Mouse (Mus musculus) midbrain, postnatal 0 days (tissue): ENCODE measurements around the gene Fbxo2. TPM values are rescaled to one million over a fixed set of nuclear protein-coding genes. Genes with fewer than 3 reads are reported as not detected.

Source experiments
- ATAC-seq: fragments of 200-750 bp; cut with Nextera tagmentation; 2 replicates; pipeline ENCODE4 v1.8.0; 2017; ENCODE audit warnings: moderate number of reproducible peaks, mild to moderate bottlenecking, moderate TSS enrichment, moderate library complexity; ENCODE audit not compliant: low FRiP score
- DNase-seq: peaks from one replicate; pipeline ENCODE4 v3.0.0-alpha.2; 2015; ENCODE audit warnings: low spot score
- H3K27ac ChIP-seq: fragments of 300-500 bp; sonication (generic); 2 replicates; pipeline ENCODE4 v1.5.1; 2014; ENCODE audit warnings: low read depth, mild to moderate bottlenecking, low read length, mixed read lengths
- H3K27me3 ChIP-seq: fragments of 300-500 bp; sonication (generic); 2 replicates; pipeline ENCODE4 v1.6.1; 2014; ENCODE audit warnings: low read length, control low read depth, mixed read lengths; ENCODE audit not compliant: insufficient read depth
- H3K36me3 ChIP-seq: fragments of 300-500 bp; sonication (generic); 2 replicates; pipeline ENCODE4 v1.6.1; 2014; ENCODE audit warnings: low read length, control low read depth, mixed read lengths; ENCODE audit not compliant: insufficient read depth
- H3K4me1 ChIP-seq: fragments of 300-500 bp; sonication (generic); 2 replicates; pipeline ENCODE4 v1.6.1; 2014; ENCODE audit warnings: mild to moderate bottlenecking, control low read depth, antibody characterized with exemption, low read length, mixed read lengths; ENCODE audit not compliant: insufficient read depth
- H3K4me2 ChIP-seq: fragments of 300-500 bp; sonication (generic); 2 replicates; pipeline ENCODE4 v1.6.1; 2014; ENCODE audit warnings: low read depth, mild to moderate bottlenecking, low read length, mixed read lengths; ENCODE audit not compliant: poor library complexity, severe bottlenecking
- H3K4me3 ChIP-seq: fragments of 300-500 bp; sonication (generic); 2 replicates; pipeline ENCODE4 v1.5.1; 2014; ENCODE audit warnings: low read depth, mild to moderate bottlenecking, low read length, moderate library complexity
- H3K9ac ChIP-seq: fragments of 300-500 bp; sonication (generic); replicated peaks from 2 replicates; pipeline ENCODE4 v1.6.1; 2014; ENCODE audit warnings: mild to moderate bottlenecking, low read length, moderate library complexity, mixed read lengths; ENCODE audit not compliant: poor library complexity, severe bottlenecking
- H3K9me3 ChIP-seq: fragments of 300-500 bp; sonication (generic); 2 replicates; pipeline ENCODE4 v1.6.1; 2016; ENCODE audit warnings: low read length, control low read depth
- CTCF ChIP-seq: IDR thresholded peaks from 2 replicates; pipeline ENCODE4 v1.5.1; 2016; ENCODE audit warnings: antibody characterized with exemption, mild to moderate bottlenecking
- WGBS: fragments of 180-500 bp; shearing (Covaris S2); extraction: QIAGEN DNeasy Blood & Tissue Kit; methylation state at CpG from one replicate; pipeline ENCODE4 v1.1.7; 2014; 5-methylcytosine and 5-hydroxymethylcytosine counted together
- polyA plus RNA-seq: library from polyadenylated mRNA; unstranded; fragments of >200 nt; fragmentation: Nextera tagmentation; extraction: Ambion mirVana; gene quantifications from 2 replicates; pipeline ENCODE4 v1.2.1, GENCODE M21; 2015
- total RNA-seq: library from RNA; depleted of rRNA; stranded (reverse); fragments of >200 nt; gene quantifications from 2 replicates; pipeline ENCODE4 v1.2.3, GENCODE M21; 2014

Fbxo2 gene
- total and polyA plus RNA-seq, 2 experiments from 2014 or later, result 17.0 to 17.5 TPM

DNA sequence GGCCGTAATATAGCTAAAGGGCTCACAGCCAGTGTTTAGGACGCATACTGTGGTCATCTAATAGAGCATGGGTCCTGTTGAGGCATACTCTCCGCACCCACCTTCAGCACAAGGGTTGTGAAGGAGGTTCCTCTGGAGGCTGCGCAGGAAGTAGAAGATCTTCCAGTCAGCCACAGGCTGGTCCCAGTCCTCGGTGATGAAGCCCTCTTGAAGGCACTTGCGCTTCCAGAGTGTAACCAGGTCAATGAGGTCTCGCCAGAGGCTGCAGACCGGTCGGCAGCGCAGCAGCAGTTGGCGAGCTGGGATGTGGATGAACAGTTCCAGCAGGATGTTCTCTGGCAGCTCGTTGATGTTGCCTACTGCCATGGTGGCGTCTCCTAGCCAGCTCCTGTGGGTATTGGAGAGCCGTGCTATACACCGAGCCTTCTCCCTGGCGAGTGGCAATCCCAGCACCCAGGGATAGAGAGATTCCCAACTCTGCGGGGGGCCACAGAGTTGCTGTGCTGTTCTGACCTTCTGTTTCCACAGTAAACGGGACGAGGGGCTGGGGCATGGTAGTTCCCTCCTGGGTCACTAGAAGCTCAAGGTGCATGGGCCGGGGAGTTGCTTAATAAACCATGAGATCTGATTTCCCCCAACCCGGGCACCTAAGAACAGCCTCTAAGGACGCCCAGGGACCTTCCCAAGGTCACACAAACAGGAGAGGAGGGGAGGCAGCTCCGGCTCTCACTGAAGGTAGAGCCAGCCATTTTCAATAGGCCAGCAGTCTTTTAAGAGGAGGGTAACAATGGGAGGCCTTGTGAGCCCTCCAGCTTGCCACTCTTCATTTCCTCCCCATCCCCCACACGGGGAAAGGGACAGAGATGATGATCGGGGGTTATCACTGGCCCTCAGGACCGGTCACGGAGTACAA, 1.7 kb upstream of the Fbxo2 start:
- peaks cover 7% of the 10 kb centered on the region for H3K4me1 ChIP-seq
- ATAC-seq (peak; percentile 3; the same call in 1 of the 2 replicates), DNase-seq (peak; percentile 62)
- H3K9ac ChIP-seq, result peak overlapping the region; percentile 89
- no peak for TF ChIP-seq CTCF
- H3K4me3 ChIP-seq, result peak overlapping the region; percentile 75
- H3K27ac ChIP-seq, result peak overlapping the region; percentile 87
- H3K9me3 ChIP-seq, result no peaks in the 10 kb centered on the region
- WGBS, result 17% methylated on average over 27 of the region's 27 CpGs
- peaks cover 9% of the 10 kb centered on the region; the same call in 1 of the 2 replicates for H3K27me3 ChIP-seq
- peaks cover 18% of the 10 kb centered on the region for H3K36me3 ChIP-seq
- H3K4me2 ChIP-seq, result peak overlapping the region; percentile 92

DNA sequence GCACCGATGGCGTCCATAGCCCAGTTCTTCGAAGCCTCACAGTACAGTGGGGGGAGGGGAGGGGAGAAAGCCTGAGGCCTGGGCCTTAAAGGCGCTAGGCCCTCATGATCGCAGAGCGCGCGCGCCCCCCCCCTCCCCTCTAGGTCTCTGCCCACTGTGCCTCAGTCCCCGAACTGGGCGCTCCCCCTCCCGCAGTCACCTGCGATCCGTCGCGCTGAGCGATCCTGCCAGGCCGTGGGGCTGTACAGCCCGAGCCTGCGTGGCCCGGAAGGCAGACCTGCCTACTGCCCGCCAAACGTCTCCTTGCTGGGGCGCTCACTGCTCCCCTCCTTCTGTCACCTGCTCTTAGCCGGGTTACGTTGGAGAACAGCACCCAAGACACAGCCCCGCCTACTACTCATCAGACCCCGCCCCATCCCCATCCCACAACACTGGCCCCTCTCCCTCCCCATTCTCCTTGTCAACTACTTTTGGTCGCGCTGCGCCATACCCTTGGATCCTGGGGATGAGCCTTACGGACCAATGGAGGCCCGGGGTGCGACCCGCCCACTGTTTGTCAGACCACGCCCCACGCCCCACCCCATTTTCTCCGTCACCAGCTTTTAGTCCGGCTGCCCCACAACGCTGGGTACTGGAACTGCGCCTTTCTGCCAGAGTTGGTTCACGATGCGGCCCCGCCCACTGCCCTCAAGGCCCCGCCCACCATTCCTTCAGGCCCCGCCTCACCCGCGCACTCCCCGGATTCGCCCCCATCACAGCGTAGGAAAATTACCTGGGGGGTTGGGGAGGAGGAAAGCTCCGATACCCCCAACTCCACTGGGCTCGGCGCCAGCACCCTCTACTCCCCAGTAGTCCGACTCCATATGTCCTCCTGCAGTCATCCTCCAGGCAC, 631 bp upstream of the Fbxo2 start:
- Histone ChIP-seq H3K9ac (peak overlapping the region; percentile 89), H3K27ac (peak overlapping the region; percentile 87), H3K27me3 (peaks cover 19% of the 10 kb centered on the region), H3K4me3 (peak overlapping the region; percentile 75), H3K9me3 (no peaks in the 10 kb centered on the region), H3K4me1 (peaks cover 14% of the 10 kb centered on the region), H3K4me2 (peak overlapping the region; percentile 92), H3K36me3 (peaks cover 14% of the 10 kb centered on the region)
- under 1% methylated on average over 43 of the region's 55 CpGs for WGBS
- peak; percentile 98 for DNase-seq
- peak; percentile 91 for ATAC-seq
- TF ChIP-seq CTCF, result peak; percentile 52

DNA sequence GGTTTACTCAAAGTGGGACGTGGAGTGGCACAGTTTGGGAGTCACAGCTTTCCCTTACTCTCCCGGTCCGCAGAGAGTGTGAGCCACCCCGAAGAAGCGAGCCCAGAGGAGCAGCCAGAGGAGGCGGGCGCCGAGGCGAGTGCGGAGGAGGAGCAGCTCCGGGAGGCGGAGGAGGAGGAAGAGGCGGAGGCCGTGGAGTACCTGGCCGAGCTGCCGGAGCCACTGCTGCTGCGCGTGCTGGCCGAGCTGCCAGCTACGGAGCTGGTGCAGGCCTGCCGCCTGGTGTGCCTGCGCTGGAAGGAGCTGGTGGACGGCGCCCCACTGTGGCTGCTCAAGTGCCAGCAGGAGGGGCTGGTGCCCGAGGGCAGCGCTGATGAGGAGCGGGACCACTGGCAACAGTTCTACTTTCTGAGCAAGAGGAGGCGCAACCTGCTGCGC, 3.6 kb downstream of the Fbxo2 start:
- DNase-seq (peak; percentile 86), ATAC-seq (0 out of 2 replicates have a peak, but pooled peaks have one; percentile 6)
- under 1% methylated on average over 28 of the region's 29 CpGs for WGBS
- Histone ChIP-seq H3K27me3 (peaks cover 35% of the 10 kb centered on the region), H3K9ac (0 out of 2 replicates have a peak overlapping the region, but pooled peaks have one; percentile 29), H3K4me2 (peak overlapping the region; percentile 55), H3K9me3 (no peaks in the 10 kb centered on the region), H3K4me1 (peaks cover 6% of the 10 kb centered on the region; the same call in 1 of the 2 replicates), H3K36me3 (no peaks in the 10 kb centered on the region), H3K4me3 (peak overlapping the region; percentile 29; the same call in 1 of the 2 replicates), H3K27ac (no peak overlapping the region)
- peak; percentile 77 for TF ChIP-seq CTCF

DNA sequence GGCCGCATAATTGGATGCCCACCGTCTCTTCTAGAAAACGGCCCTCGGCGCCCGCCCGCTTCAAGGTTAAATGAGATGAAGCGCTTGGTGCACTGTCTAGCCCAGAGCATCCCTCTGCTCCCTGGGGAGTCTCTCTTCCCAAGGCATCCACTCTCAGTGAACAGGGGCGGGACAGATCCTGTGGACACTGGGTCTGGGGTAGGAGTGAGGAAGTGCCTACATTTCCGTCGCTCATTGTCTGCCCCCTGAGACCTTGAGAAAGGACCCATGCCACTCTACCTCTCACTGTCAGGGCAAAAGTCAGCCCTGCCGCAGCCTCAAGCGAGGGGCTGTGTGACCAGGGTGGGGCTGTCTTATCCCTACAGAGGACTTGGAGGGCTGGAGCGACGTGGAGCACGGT, 4.0 kb downstream of the Fbxo2 start:
- Histone ChIP-seq H3K9me3 (no peaks in the 10 kb centered on the region), H3K4me3 (peak overlapping the region; percentile 29; the same call in 1 of the 2 replicates), H3K9ac (0 out of 2 replicates have a peak overlapping the region, but pooled peaks have one; percentile 29), H3K4me1 (peaks cover 6% of the 10 kb centered on the region; the same call in 1 of the 2 replicates), H3K27ac (no peak overlapping the region), H3K27me3 (peaks cover 36% of the 10 kb centered on the region), H3K4me2 (peak overlapping the region; percentile 55), H3K36me3 (no peaks in the 10 kb centered on the region)
- DNase-seq, result no peak
- no peak for TF ChIP-seq CTCF
- WGBS, result 4% methylated on average over 16 of the region's 16 CpGs
- no peak for ATAC-seq

DNA sequence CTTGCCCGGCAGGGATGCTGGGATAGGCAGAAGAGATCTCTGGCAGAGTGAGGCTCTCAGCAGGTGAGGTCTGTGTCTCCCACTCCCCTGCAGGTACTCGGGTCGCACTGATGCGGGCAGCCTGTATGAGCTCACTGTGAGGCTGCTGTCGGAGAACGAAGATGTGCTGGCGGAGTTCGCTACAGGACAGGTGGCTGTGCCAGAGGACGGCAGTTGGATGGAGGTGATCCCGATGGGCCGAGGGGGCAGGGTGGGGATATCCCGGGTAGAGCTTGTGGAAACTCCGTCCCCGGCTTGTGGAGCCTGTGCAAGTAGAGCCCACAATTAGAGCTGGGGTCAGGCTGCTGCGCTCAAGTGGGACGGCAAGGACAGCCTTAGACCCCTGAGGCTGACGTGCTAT, 5.1 kb downstream of the Fbxo2 start:
- 8% methylated on average over 17 of the region's 17 CpGs for WGBS
- DNase-seq (no peak), ATAC-seq (no peak)
- peaks cover 6% of the 10 kb centered on the region; the same call in 1 of the 2 replicates for H3K4me1 ChIP-seq
- H3K4me2 ChIP-seq, result no peak overlapping the region
- no peaks in the 10 kb centered on the region for H3K9me3 ChIP-seq
- no peak for TF ChIP-seq CTCF
- 0 out of 2 replicates have a peak overlapping the region, but pooled peaks have one; percentile 18 for H3K27ac ChIP-seq
- no peak overlapping the region for H3K9ac ChIP-seq
- no peaks in the 10 kb centered on the region for H3K36me3 ChIP-seq
- peaks cover 44% of the 10 kb centered on the region for H3K27me3 ChIP-seq
- H3K4me3 ChIP-seq, result no peak overlapping the region
